Mouse (Mus musculus): ENCODE measurements around the gene Foxb1. TPM values are rescaled to one million over a fixed set of nuclear protein-coding genes. Genes with fewer than 3 reads are reported as not detected.
A peak's percentile ranks its signal among the peaks of the same experiment; 100 is the strongest.

The Foxb1 gene
- polyA plus RNA-seq, 1 experiment from 2014 or later: 5.5 TPM

- no peak for ATAC-seq (ENCODE audit: low FRiP score)
- peaks cover 65% of the 10 kb centered on the region for H3K4me1 ChIP-seq
- WGBS: under 1% methylated on average over 42 of the region's 42 CpGs
- peak overlapping the region; percentile 56 for H3K4me2 ChIP-seq (replicated peaks)
- H3K27me3 ChIP-seq: peaks cover 94% of the 10 kb centered on the region
- H3K9ac ChIP-seq: peak overlapping the region; percentile 10; the same call in 1 of the 2 replicates
- no peaks in the 10 kb centered on the region for H3K36me3 ChIP-seq
- no peaks in the 10 kb centered on the region for H3K9me3 ChIP-seq (replicated peaks)
- no peak overlapping the region for H3K27ac ChIP-seq
- peak overlapping the region; percentile 18 for H3K4me3 ChIP-seq
Measured at GRCm38 (mm10) chr9:69764586-69765482, 4.1 kb upstream of the Foxb1 start.

- peaks cover 94% of the 10 kb centered on the region for H3K27me3 ChIP-seq
- no peak overlapping the region for H3K27ac ChIP-seq
- H3K9ac ChIP-seq: peak overlapping the region; percentile 10; the same call in 1 of the 2 replicates
- H3K4me1 ChIP-seq: peaks cover 71% of the 10 kb centered on the region
- H3K36me3 ChIP-seq: no peaks in the 10 kb centered on the region
- peak overlapping the region; percentile 56 for H3K4me2 ChIP-seq (replicated peaks)
- under 1% methylated on average over 25 of the region's 25 CpGs for WGBS
- H3K4me3 ChIP-seq: peak overlapping the region; percentile 18
- no peaks in the 10 kb centered on the region for H3K9me3 ChIP-seq (replicated peaks)
- ATAC-seq (ENCODE audit: low FRiP score): no peak
Measured at GRCm38 (mm10) chr9:69763681-69764585, 3.2 kb upstream of the Foxb1 start.

GRCm38 (mm10) chr9:69762703-69763102 lies 2.0 kb upstream of the Foxb1 start:
- H3K9me3 ChIP-seq (replicated peaks): no peaks in the 10 kb centered on the region
- ATAC-seq (ENCODE audit: low FRiP score): no peak
- H3K27me3 ChIP-seq: peaks cover 95% of the 10 kb centered on the region
- no peak overlapping the region for H3K9ac ChIP-seq
- WGBS: 0% methylated on average over 14 of the region's 14 CpGs
- H3K36me3 ChIP-seq: no peaks in the 10 kb centered on the region
- no peak overlapping the region for H3K27ac ChIP-seq
- H3K4me2 ChIP-seq (replicated peaks): peak overlapping the region; percentile 56
- no peak overlapping the region for H3K4me3 ChIP-seq
- peaks cover 69% of the 10 kb centered on the region for H3K4me1 ChIP-seq

- under 1% methylated on average over 12 of the region's 12 CpGs for WGBS
- no peak overlapping the region for H3K4me3 ChIP-seq
- H3K9me3 ChIP-seq (replicated peaks): no peaks in the 10 kb centered on the region
- peak overlapping the region; percentile 56 for H3K4me2 ChIP-seq (replicated peaks)
- H3K9ac ChIP-seq: no peak overlapping the region
- ATAC-seq (ENCODE audit: low FRiP score): no peak
- no peak overlapping the region for H3K27ac ChIP-seq
- H3K27me3 ChIP-seq: peaks cover 93% of the 10 kb centered on the region
- H3K4me1 ChIP-seq: peaks cover 66% of the 10 kb centered on the region
- H3K36me3 ChIP-seq: no peaks in the 10 kb centered on the region
Measured at GRCm38 (mm10) chr9:69762221-69762620, 1.5 kb upstream of the Foxb1 start.

GRCm38 (mm10) chr9:69761569-69761968 lies 829 bp upstream of the Foxb1 start:
- H3K9ac ChIP-seq: no peak overlapping the region
- H3K9me3 ChIP-seq (replicated peaks): no peaks in the 10 kb centered on the region
- 0% methylated on average over 10 of the region's 10 CpGs for WGBS
- 0 out of 2 replicates have a peak overlapping the region, but pooled peaks have one; percentile 40 for H3K4me3 ChIP-seq
- no peak for ATAC-seq (ENCODE audit: low FRiP score)
- peaks cover 67% of the 10 kb centered on the region for H3K4me1 ChIP-seq
- no peaks in the 10 kb centered on the region for H3K36me3 ChIP-seq
- no peak overlapping the region for H3K27ac ChIP-seq
- peak overlapping the region; percentile 56 for H3K4me2 ChIP-seq (replicated peaks)
- peaks cover 94% of the 10 kb centered on the region for H3K27me3 ChIP-seq

GRCm38 (mm10) chr9:69759721-69760221 lies 969 bp downstream of the Foxb1 start:
- under 1% methylated on average over 44 of the region's 44 CpGs for WGBS
- peaks cover 68% of the 10 kb centered on the region for H3K4me1 ChIP-seq
- ATAC-seq (ENCODE audit: low FRiP score): no peak
- H3K4me2 ChIP-seq (replicated peaks): peak overlapping the region; percentile 56
- H3K9ac ChIP-seq: peak overlapping the region; percentile 62
- H3K36me3 ChIP-seq: no peaks in the 10 kb centered on the region
- H3K27ac ChIP-seq: no peak overlapping the region
- H3K9me3 ChIP-seq (replicated peaks): no peaks in the 10 kb centered on the region
- peaks cover 88% of the 10 kb centered on the region for H3K27me3 ChIP-seq
- peak overlapping the region; percentile 40 for H3K4me3 ChIP-seq

- Histone ChIP-seq H3K4me1 (peaks cover 64% of the 10 kb centered on the region), H3K9me3 (replicated peaks) (no peaks in the 10 kb centered on the region), H3K4me3 (peak overlapping the region; percentile 40), H3K9ac (peak overlapping the region; percentile 62), H3K4me2 (replicated peaks) (peak overlapping the region; percentile 56), H3K27me3 (peaks cover 84% of the 10 kb centered on the region), H3K27ac (no peak overlapping the region), H3K36me3 (no peaks in the 10 kb centered on the region)
- under 1% methylated on average over 41 of the region's 42 CpGs for WGBS
- no peak for ATAC-seq (ENCODE audit: low FRiP score)
Measured at GRCm38 (mm10) chr9:69758946-69759615, 1.7 kb downstream of the Foxb1 start.

GRCm38 (mm10) chr9:69758506-69758905 lies 2.2 kb downstream of the Foxb1 start:
- no peak overlapping the region for H3K27ac ChIP-seq
- H3K4me1 ChIP-seq: peaks cover 61% of the 10 kb centered on the region
- no peaks in the 10 kb centered on the region for H3K9me3 ChIP-seq (replicated peaks)
- H3K9ac ChIP-seq: peak overlapping the region; percentile 62; the same call in 1 of the 2 replicates
- peaks cover 82% of the 10 kb centered on the region for H3K27me3 ChIP-seq
- ATAC-seq (ENCODE audit: low FRiP score): no peak
- peak overlapping the region; percentile 40 for H3K4me3 ChIP-seq
- peak overlapping the region; percentile 56 for H3K4me2 ChIP-seq (replicated peaks)
- H3K36me3 ChIP-seq: no peaks in the 10 kb centered on the region
- under 1% methylated on average over 17 of the region's 17 CpGs for WGBS

GRCm38 (mm10) chr9:69757254-69757653 lies 3.5 kb downstream of the Foxb1 start:
- Histone ChIP-seq H3K36me3 (no peaks in the 10 kb centered on the region), H3K9me3 (replicated peaks) (no peaks in the 10 kb centered on the region), H3K9ac (no peak overlapping the region), H3K4me2 (replicated peaks) (peak overlapping the region; percentile 56), H3K4me1 (peaks cover 50% of the 10 kb centered on the region), H3K4me3 (0 out of 2 replicates have a peak overlapping the region, but pooled peaks have one; percentile 4), H3K27ac (no peak overlapping the region), H3K27me3 (peaks cover 70% of the 10 kb centered on the region)
- ATAC-seq (ENCODE audit: low FRiP score): no peak
- WGBS: 9% methylated on average over 4 of the region's 4 CpGs

GRCm38 (mm10) chr9:69756456-69756855 lies 4.3 kb downstream of the Foxb1 start:
- H3K27me3 ChIP-seq: peaks cover 66% of the 10 kb centered on the region
- WGBS: 13% methylated on average over 3 of the region's 3 CpGs
- H3K9me3 ChIP-seq (replicated peaks): no peaks in the 10 kb centered on the region
- H3K36me3 ChIP-seq: no peaks in the 10 kb centered on the region
- no peak overlapping the region for H3K9ac ChIP-seq
- peaks cover 45% of the 10 kb centered on the region for H3K4me1 ChIP-seq
- 0 out of 2 replicates have a peak overlapping the region, but pooled peaks have one; percentile 17 for H3K4me2 ChIP-seq (replicated peaks)
- H3K27ac ChIP-seq: no peak overlapping the region; the same call in 1 of the 2 replicates
- no peak for ATAC-seq (ENCODE audit: low FRiP score)
- H3K4me3 ChIP-seq: no peak overlapping the region

GRCm38 (mm10) chr9:69756041-69756440 lies 4.7 kb downstream of the Foxb1 start:
- Histone ChIP-seq H3K4me2 (replicated peaks) (0 out of 2 replicates have a peak overlapping the region, but pooled peaks have one; percentile 17), H3K9ac (no peak overlapping the region), H3K27me3 (peaks cover 62% of the 10 kb centered on the region), H3K36me3 (no peaks in the 10 kb centered on the region), H3K4me3 (no peak overlapping the region), H3K9me3 (replicated peaks) (no peaks in the 10 kb centered on the region), H3K27ac (no peak overlapping the region; the same call in 1 of the 2 replicates), H3K4me1 (peaks cover 42% of the 10 kb centered on the region)
- no peak for ATAC-seq (ENCODE audit: low FRiP score)
- 18% methylated on average over 7 of the region's 7 CpGs for WGBS
